Mouse (Mus musculus): Measurements from ENCODE around the gene Zkscan4.
A peak's percentile ranks its signal among the peaks of the same experiment; 100 is the strongest.

The Zkscan4 gene

DNA sequence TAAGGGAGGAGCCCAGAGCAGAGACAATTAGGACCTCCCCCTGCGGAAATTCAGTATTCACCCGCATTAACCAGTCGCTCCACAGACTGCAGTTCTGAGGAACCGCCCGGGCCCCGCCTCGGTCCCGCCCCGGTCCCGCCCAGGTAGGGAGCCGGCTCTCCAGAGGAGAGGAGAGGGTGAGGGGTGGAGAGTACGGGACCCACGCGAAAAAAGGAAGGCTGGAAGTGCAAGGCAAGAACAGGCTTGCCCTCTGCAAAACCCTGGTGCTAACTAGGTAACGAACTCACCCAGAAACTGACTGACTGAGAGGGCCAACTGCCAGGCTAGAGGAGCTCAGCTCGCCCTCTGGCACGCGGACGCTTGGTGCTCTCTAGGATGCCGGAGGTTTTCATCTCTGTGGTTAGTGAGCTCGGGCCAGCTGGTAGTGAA is 27.5 kb downstream of the Zkscan4 start:
- DNase-seq (ENCODE audit: low read depth, low spot score): peak; percentile 82

DNA sequence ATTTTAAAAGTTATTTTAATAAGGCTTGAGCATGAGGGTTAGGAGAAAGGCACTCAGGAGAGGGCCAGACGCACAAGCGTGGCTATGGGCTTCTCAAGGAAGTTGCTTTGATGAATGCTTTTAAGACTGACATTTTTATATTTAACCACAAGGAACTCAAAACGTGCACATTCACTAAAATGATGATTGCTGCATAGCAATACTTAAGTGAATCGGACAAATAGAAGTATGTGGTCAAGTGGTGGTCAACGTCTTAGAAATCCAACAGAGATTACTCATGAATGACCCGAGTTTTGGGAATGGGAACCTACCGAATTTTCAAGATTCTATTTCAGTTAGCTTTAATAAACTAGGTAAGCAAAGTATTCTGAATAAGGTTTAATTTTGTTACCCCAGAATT is 51.4 kb downstream of the Zkscan4 start:
- DNase-seq (ENCODE audit: low read depth, low spot score): no peak

DNA sequence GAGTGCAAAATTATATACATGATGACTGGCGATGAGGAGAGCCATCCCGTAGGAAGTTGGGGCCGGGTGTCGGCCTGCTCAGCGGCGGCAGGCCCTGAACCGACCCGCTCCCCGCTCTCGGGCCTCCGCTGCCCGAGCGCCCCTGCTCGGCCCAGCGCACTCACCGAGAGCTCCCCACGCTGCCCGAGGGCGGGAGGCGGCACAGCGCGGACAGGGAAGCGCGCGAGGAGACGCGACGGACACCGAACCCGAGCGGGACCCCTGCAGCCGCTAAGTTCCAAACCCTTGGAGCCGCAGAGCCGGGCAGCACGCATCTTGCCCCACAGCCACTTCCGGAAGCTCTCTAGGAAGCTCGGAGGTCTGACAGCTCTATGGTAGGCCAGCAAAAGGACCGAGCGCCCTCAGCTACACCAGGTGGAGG is 52.1 kb downstream of the Zkscan4 start, which contains the start of gene Zkscan8:
Gene Zkscan8, minus strand, starts transcription at position 340 of the 421 bp plus-strand sequence.
- peak; percentile 67 for DNase-seq (ENCODE audit: low read depth, low spot score)

All from WW6 (cell line).